Mouse (Mus musculus): Measurements from ENCODE around the gene Itpk1.

Itpk1 gene

GRCm38 (mm10) chr12:102691761-102692160 lies 13.0 kb downstream of the Itpk1 start:
- no peak for DNase-seq (ENCODE audit: low read depth, low spot score)

- no peak for DNase-seq (ENCODE audit: low read depth, low spot score)
These were observed 13.6 kb downstream of the Itpk1 start for GRCm38 (mm10) chr12:102691180-102691579.

GRCm38 (mm10) chr12:102689773-102690563 lies 14.8 kb downstream of the Itpk1 start:
- DNase-seq (ENCODE audit: low read depth, low spot score) = no peak

GRCm38 (mm10) chr12:102686321-102686720 lies 18.4 kb downstream of the Itpk1 start:
- DNase-seq (ENCODE audit: low read depth, low spot score) = no peak

- DNase-seq (ENCODE audit: low read depth, low spot score) = no peak
These were observed 19.2 kb downstream of the Itpk1 start for GRCm38 (mm10) chr12:102685523-102685931.

- no peak for DNase-seq (ENCODE audit: low read depth, low spot score)
These were observed 19.9 kb downstream of the Itpk1 start for GRCm38 (mm10) chr12:102684720-102685386.

GRCm38 (mm10) chr12:102683979-102684378 lies 20.8 kb downstream of the Itpk1 start:
- DNase-seq (ENCODE audit: low read depth, low spot score) = no peak

GRCm38 (mm10) chr12:102683438-102683837 lies 21.3 kb downstream of the Itpk1 start:
- DNase-seq (ENCODE audit: low read depth, low spot score) = no peak

GRCm38 (mm10) chr12:102682722-102683299 lies 21.9 kb downstream of the Itpk1 start:
- no peak for DNase-seq (ENCODE audit: low read depth, low spot score)

- DNase-seq (ENCODE audit: low read depth, low spot score) = no peak
These were observed 22.6 kb downstream of the Itpk1 start for GRCm38 (mm10) chr12:102682085-102682484.

- DNase-seq (ENCODE audit: low read depth, low spot score) = no peak
These were observed 23.1 kb downstream of the Itpk1 start for GRCm38 (mm10) chr12:102681590-102681989.

GRCm38 (mm10) chr12:102678820-102679219 lies 25.9 kb downstream of the Itpk1 start:
- no peak for DNase-seq (ENCODE audit: low read depth, low spot score)

GRCm38 (mm10) chr12:102677089-102677488 lies 27.6 kb downstream of the Itpk1 start:
- no peak for DNase-seq (ENCODE audit: low read depth, low spot score)

GRCm38 (mm10) chr12:102674556-102674955 lies 30.2 kb downstream of the Itpk1 start:
- DNase-seq (ENCODE audit: low read depth, low spot score) = no peak

GRCm38 (mm10) chr12:102674123-102674522 lies 30.6 kb downstream of the Itpk1 start:
- DNase-seq (ENCODE audit: low read depth, low spot score) = no peak

- no peak for DNase-seq (ENCODE audit: low read depth, low spot score)
These were observed 31.6 kb downstream of the Itpk1 start for GRCm38 (mm10) chr12:102672857-102673839.

- DNase-seq (ENCODE audit: low read depth, low spot score) = no peak
These were observed 32.6 kb downstream of the Itpk1 start for GRCm38 (mm10) chr12:102672176-102672575.

GRCm38 (mm10) chr12:102670848-102671247 lies 33.9 kb downstream of the Itpk1 start:
- no peak for DNase-seq (ENCODE audit: low read depth, low spot score)

GRCm38 (mm10) chr12:102665465-102666202 lies 39.1 kb downstream of the Itpk1 start:
- DNase-seq (ENCODE audit: low read depth, low spot score) = no peak

- DNase-seq (ENCODE audit: low read depth, low spot score) = no peak
These were observed 40.7 kb downstream of the Itpk1 start for GRCm38 (mm10) chr12:102664052-102664448.
